Mouse (Mus musculus): Measurements from ENCODE around the gene Git2.

- TF ChIP-seq CTCF (IDR thresholded peaks at IDR 0.05; ENCODE audit: borderline replicate concordance, control insufficient read depth, extremely low read depth, insufficient read depth, low read length, poor library complexity) (no peak), POLR2A (IDR thresholded peaks at IDR 0.05; ENCODE audit: control insufficient read depth, extremely low read depth, insufficient read depth, low read length, poor library complexity) (no peak)
Observed at GRCm38 (mm10) chr5:114795231-114795630, 19.9 kb upstream of the Git2 start.

Data from thymus, adult 2 months (tissue).